Mouse (Mus musculus) forebrain, embryonic 12.5 days (tissue): ENCODE measurements at regions not wholly inside any gene's neighbourhood (a gene's known extent, or its start where the extent isn't known, plus 50 kb on each side); places are given as distances from the start of the nearest gene placed in this dataset.
"Not testable (repeated sequence)": the region's sequence is repeated elsewhere in the genome, so short reads cannot be mapped to it uniquely, and the experiment has no call there.

Source experiments
- ATAC-seq: fragments of 200-750 bp; cut with Nextera tagmentation; 2 replicates; pipeline ENCODE4 v1.8.0; 2017; ENCODE audit warnings: moderate TSS enrichment; ENCODE audit not compliant: low FRiP score
- H3K27ac ChIP-seq: fragments of 300-500 bp; sonication (generic); 2 replicates; pipeline ENCODE4 v1.5.1; 2016; ENCODE audit warnings: mild to moderate bottlenecking
- H3K27me3 ChIP-seq: fragments of 300-500 bp; sonication (generic); 2 replicates; pipeline ENCODE4 v1.6.1; 2016; ENCODE audit warnings: mild to moderate bottlenecking
- H3K36me3 ChIP-seq: fragments of 300-500 bp; sonication (generic); replicated peaks from 2 replicates; pipeline ENCODE4 v1.6.1; 2016; ENCODE audit warnings: mild to moderate bottlenecking
- H3K4me1 ChIP-seq: fragments of 300-500 bp; sonication (generic); 2 replicates; pipeline ENCODE4 v1.6.1; 2016
- H3K4me2 ChIP-seq: fragments of 300-500 bp; sonication (generic); 2 replicates; pipeline ENCODE4 v1.6.1; 2016; ENCODE audit warnings: mild to moderate bottlenecking, moderate library complexity
- H3K4me3 ChIP-seq: fragments of 300-500 bp; sonication (generic); replicated peaks from 2 replicates; pipeline ENCODE4 v1.5.1; 2016; ENCODE audit warnings: mild to moderate bottlenecking
- H3K9ac ChIP-seq: fragments of 300-500 bp; sonication (generic); 2 replicates; pipeline ENCODE4 v1.6.1; 2016; ENCODE audit warnings: mild to moderate bottlenecking
- H3K9me3 ChIP-seq: fragments of 300-500 bp; sonication (generic); 2 replicates; pipeline ENCODE4 v1.6.1; 2016
- WGBS: fragments of 180-500 bp; shearing (Covaris S2); methylation state at CpG from one replicate; pipeline ENCODE4 v1.1.7; 2016; 5-methylcytosine and 5-hydroxymethylcytosine counted together

DNA sequence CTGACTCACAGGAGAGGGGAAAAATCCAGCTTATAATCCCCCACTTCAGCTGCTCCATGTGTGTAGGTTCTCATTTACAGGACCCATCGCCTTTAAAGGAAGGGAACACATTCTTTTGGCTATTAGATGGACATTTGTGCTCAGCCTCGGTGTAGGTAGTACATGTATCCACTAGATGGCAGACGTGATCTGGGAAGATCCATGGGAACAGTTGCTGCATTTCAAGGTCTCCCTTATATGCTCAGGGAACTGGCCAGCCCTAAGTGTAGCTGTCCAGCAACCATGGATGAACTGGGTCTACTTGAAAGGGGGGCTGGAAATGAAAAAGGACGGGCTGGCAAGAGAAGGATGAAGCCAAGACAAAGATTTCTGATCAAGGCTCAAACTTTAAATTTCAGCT is 124.0 kb downstream of the Akain1 start:
- Histone ChIP-seq H3K27ac (no peak overlapping the region), H3K4me3 (no peak overlapping the region), H3K9ac (no peak overlapping the region), H3K36me3 (no peaks in the 10 kb centered on the region), H3K4me2 (no peak overlapping the region), H3K9me3 (no peaks in the 10 kb centered on the region), H3K4me1 (no peaks in the 10 kb centered on the region), H3K27me3 (no peaks in the 10 kb centered on the region)
- ATAC-seq: peak; percentile 89
- 13% methylated on average over 4 of the region's 4 CpGs for WGBS

DNA sequence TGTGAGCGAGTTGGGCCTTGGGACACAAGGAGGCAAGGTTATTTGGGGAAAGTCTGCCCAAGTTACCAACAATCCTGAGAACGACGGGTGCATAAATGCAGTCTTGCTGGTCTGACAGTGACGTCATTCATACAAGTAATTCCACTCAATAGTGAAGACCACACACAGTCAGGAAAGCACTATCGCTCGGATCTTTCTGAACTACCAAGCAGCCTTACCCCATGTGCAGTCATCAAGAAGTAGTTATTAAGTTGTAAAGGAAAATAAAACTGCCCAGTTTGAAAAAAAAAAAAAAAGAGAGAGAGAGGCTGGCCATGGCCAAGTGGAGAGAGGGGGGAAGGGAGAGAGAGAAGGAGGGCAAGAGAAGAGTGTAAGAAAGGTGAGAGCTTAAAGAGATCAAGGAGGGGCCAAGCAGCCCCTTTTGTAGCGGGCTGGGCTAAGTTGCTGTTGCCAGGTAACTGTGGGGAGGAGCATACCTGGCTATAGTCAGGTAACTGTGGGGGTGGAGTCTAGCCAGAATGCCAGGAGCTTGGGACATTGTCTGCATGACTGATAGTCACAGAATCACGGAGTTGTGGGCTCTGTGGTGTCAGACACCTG is 132.0 kb downstream of the Akain1 start:
- H3K9ac ChIP-seq, H3K4me1 ChIP-seq, H3K27me3 ChIP-seq, H3K9me3 ChIP-seq, H3K4me3 ChIP-seq, ATAC-seq, H3K4me2 ChIP-seq, H3K27ac ChIP-seq, H3K36me3 ChIP-seq: not testable (repeated sequence)
- 56% methylated on average over 8 of the region's 8 CpGs for WGBS

DNA sequence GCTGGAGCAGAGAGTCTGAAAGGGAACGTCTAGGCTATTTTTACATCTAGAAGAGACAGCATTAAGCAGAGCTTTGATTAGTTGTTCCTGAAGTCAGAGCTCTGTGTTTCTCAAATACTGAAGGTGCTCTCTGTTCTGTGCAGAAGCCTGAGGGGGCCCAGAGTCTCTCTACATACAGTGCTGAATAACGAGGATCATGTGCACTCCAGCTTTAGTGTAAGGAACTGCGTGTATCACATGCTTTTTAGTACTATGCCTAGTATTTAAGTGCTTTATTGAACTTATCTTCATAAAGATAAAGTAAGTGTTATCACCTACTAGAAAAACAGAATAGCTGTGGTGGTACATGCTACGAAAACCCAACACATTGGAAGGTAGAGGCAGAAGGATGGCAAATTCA is 151.4 kb downstream of the Akain1 start:
- Histone ChIP-seq H3K9ac (no peak overlapping the region), H3K9me3 (no peaks in the 10 kb centered on the region), H3K36me3 (no peaks in the 10 kb centered on the region), H3K4me3 (no peak overlapping the region), H3K4me2 (no peak overlapping the region), H3K27ac (no peak overlapping the region), H3K27me3 (no peaks in the 10 kb centered on the region), H3K4me1 (no peaks in the 10 kb centered on the region)
- ATAC-seq: no peak
- 71% methylated on average over 4 of the region's 4 CpGs for WGBS

DNA sequence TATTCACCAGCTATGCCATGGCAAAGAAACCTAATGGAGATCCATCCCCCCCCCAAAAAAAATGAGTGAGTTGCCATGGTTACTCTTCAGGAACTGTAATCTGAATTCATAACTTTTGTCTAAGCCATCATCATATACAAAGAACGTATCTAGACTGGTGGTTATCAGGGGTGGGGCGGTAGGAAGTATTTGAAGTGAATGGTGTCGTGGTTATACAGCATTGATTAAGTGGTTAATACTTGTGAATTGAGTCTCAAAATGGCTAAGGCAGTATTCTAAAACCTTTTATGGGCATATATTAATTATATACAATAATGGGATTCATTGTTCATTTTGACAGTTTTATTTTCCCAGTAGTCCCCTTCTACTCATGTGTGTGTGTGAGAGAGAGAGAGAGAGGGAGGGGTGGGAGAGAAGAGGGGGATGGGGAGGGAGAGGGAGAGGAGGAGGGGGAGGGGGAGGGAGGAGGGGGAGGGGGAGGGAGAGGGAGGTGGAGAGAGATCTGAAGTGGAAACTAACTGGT is 158.7 kb downstream of the Akain1 start:
- Histone ChIP-seq H3K27me3 (no peaks in the 10 kb centered on the region), H3K4me2 (no peak overlapping the region), H3K9ac (no peak overlapping the region), H3K9me3 (no peaks in the 10 kb centered on the region), H3K36me3 (no peaks in the 10 kb centered on the region), H3K27ac (no peak overlapping the region), H3K4me3 (no peak overlapping the region), H3K4me1 (no peaks in the 10 kb centered on the region)
- WGBS: 79% methylated on average over 3 of the region's 3 CpGs
- ATAC-seq: no peak

DNA sequence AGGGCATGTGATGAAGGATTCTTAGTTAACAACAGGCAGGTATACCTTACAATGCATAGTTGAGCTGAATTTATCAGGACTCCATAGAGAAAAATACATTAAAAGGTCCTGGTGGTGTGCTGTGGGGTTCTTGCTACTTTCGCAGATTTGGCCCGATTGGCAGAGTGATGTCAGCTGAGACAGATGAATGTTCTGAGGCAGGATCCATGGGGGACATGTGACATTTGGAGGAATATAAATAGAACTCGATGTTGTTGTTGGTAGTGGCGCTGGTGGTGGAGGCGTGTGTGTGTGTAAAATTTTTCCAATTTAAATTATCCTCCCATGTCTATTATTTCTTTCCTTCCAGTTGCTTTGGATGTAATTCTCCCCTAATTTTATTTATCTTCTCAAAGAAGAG is 159.3 kb downstream of the Akain1 start:
- Histone ChIP-seq H3K9me3 (no peaks in the 10 kb centered on the region), H3K4me2 (no peak overlapping the region), H3K27ac (no peak overlapping the region), H3K4me3 (no peak overlapping the region), H3K4me1 (no peaks in the 10 kb centered on the region), H3K27me3 (no peaks in the 10 kb centered on the region), H3K9ac (no peak overlapping the region), H3K36me3 (no peaks in the 10 kb centered on the region)
- WGBS: 94% methylated on average over 5 of the region's 5 CpGs
- ATAC-seq: no peak

DNA sequence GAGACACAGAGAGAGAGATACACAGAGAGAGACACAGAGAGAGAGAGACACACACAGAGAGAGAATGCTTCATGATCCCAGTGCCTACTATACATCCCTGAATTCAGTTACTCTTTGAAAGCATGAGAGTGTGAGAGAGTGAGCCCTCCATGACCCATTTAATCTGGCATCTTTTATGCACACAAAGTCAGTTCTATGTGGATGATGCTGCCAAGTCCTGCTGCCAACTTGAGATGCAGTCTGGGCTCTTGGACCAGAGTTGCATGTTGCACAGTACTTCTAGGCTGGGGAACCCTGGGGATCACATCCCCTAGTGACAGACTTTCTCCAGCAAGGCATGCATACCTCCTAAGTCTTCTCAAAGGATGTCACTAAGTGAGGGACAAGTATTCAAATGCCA is 164.5 kb downstream of the Akain1 start:
- no peak overlapping the region for H3K4me3 ChIP-seq
- no peaks in the 10 kb centered on the region for H3K9me3 ChIP-seq
- H3K36me3 ChIP-seq: no peaks in the 10 kb centered on the region
- no peak overlapping the region for H3K27ac ChIP-seq
- H3K9ac ChIP-seq: no peak overlapping the region
- ATAC-seq: no peak
- no peak overlapping the region for H3K4me2 ChIP-seq
- no peaks in the 10 kb centered on the region for H3K4me1 ChIP-seq
- no peaks in the 10 kb centered on the region for H3K27me3 ChIP-seq

DNA sequence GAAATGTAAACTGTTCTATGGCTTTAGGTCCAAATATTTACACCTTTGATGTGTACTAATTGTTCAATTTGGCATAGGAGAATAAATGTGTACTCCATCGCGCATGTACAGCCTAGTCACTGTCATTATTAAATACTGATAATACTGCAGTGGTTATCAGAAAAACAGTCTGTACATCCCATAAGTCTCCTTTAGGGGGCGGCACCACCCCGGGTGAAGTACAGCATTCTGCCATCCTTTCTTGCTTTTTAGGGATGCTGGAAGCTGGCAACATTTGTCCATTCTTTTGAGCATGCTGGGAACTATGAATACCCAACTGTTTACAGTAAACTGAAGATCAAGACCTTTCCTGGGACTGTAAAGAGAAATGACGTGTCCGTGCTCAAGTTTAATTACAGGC is 165.6 kb downstream of the Akain1 start:
- H3K27ac ChIP-seq: no peak overlapping the region
- no peaks in the 10 kb centered on the region for H3K36me3 ChIP-seq
- no peaks in the 10 kb centered on the region for H3K4me1 ChIP-seq
- no peak for ATAC-seq
- no peaks in the 10 kb centered on the region for H3K9me3 ChIP-seq
- no peak overlapping the region for H3K4me3 ChIP-seq
- no peak overlapping the region for H3K9ac ChIP-seq
- H3K27me3 ChIP-seq: no peaks in the 10 kb centered on the region
- WGBS: 66% methylated on average over 6 of the region's 6 CpGs
- no peak overlapping the region for H3K4me2 ChIP-seq

DNA sequence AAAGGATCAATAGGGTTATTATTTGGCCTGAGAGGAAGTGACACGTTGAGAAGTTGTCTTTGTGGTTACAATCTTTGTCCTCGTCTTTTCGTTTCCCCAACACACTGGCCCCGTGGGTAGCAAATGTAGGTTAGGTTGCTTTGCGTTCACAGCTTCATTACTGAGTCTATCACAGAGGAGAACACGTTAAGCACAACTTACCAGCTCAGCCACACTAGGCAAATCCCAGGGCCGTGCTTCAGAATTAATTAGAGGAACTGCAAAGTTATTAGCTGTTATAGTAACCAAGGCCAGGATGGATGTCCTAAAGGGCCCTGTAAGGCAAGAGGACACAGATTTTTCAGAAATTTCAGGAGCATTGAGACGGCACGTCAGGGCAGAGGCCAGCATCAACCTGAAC is 166.3 kb downstream of the Akain1 start:
- H3K9ac ChIP-seq: no peak overlapping the region
- WGBS: 79% methylated on average over 9 of the region's 9 CpGs
- H3K36me3 ChIP-seq: no peaks in the 10 kb centered on the region
- no peak overlapping the region for H3K4me2 ChIP-seq
- H3K4me3 ChIP-seq: no peak overlapping the region
- H3K9me3 ChIP-seq: no peaks in the 10 kb centered on the region
- no peak for ATAC-seq
- no peak overlapping the region for H3K27ac ChIP-seq
- no peaks in the 10 kb centered on the region for H3K4me1 ChIP-seq
- no peaks in the 10 kb centered on the region for H3K27me3 ChIP-seq

DNA sequence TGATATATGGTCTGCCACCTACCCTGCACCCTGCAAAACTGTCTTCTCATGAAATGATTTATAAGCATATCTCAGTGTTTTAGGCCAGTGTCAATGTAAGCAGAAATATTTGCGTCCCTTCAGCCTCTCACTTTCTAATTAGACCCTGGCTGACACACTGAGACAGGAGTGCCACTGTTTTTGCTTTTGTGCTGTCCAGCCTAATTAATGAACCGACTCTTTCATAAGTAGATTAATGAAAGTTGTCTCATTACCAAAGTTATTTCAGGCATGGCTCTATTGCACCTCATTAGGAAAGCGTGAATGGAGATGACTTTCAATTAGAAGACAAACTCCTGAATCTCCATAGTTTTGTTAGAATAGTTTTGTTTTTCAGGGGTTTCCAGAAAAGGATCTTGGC is 192.3 kb downstream of the Akain1 start:
- WGBS: 46% methylated on average over 3 of the region's 3 CpGs
- ATAC-seq: peak; percentile 58; the same call in 1 of the 2 replicates

DNA sequence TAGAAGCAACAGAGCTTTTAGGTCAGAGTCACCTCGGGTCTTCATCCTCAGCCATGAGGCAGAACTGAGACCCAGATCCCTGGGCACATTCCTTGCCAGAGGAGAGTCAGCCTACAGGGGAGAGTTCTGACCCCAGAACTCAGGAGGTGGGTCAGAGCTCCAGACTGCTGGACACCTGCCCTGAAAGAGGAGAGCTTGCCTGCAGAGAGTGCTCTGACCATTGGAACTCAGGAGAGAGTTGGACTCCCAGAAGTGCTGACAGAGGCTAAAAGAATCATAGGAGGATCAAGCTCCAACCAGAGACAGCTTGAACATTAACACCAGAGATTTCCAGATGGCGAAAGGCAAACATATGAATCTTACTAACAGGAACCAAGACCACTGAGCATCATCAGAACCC is 211.4 kb downstream of the Akain1 start:
- not testable (repeated sequence) for H3K4me2 ChIP-seq, H3K4me1 ChIP-seq, H3K9me3 ChIP-seq, ATAC-seq, H3K27ac ChIP-seq, H3K9ac ChIP-seq, H3K4me3 ChIP-seq, H3K36me3 ChIP-seq, H3K27me3 ChIP-seq
- 90% methylated on average over 2 of the region's 2 CpGs for WGBS

More for the DNA sequence above, 192.3 kb downstream of the Akain1 start:
- Histone ChIP-seq H3K4me1 (no peaks in the 10 kb centered on the region), H3K27me3 (peaks cover 17% of the 10 kb centered on the region; the same call in 1 of the 2 replicates), H3K4me3 (no peak overlapping the region), H3K36me3 (no peaks in the 10 kb centered on the region), H3K27ac (no peak overlapping the region), H3K9me3 (no peaks in the 10 kb centered on the region), H3K9ac (no peak overlapping the region), H3K4me2 (no peak overlapping the region)

DNA sequence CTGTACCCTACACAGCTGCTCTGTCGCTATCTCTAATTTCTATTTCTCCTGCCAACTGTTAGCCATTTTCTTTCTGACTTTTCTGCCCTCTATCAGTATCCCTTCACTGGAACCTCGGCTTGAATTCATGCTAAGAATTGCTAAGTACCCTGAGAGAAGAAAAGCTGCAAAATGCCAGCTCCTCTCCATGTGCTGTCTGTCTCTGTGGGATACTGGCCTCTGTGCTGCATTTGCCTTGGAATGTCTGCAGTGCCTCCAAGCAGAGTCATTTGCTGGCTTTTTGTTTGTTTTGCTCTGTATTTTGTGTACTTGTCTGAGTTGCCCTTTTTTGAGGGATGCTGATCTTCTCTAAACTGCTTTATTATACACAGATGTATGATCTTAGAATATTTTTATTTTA is 215.5 kb downstream of the Akain1 start:
- Histone ChIP-seq H3K9me3 (peaks cover 4% of the 10 kb centered on the region; the same call in 1 of the 2 replicates), H3K27ac (no peak overlapping the region), H3K27me3 (no peaks in the 10 kb centered on the region), H3K4me2 (no peak overlapping the region), H3K4me1 (no peaks in the 10 kb centered on the region), H3K9ac (no peak overlapping the region), H3K36me3 (no peaks in the 10 kb centered on the region), H3K4me3 (no peak overlapping the region)
- WGBS: 49% methylated on average over 2 of the region's 2 CpGs
- no peak for ATAC-seq

DNA sequence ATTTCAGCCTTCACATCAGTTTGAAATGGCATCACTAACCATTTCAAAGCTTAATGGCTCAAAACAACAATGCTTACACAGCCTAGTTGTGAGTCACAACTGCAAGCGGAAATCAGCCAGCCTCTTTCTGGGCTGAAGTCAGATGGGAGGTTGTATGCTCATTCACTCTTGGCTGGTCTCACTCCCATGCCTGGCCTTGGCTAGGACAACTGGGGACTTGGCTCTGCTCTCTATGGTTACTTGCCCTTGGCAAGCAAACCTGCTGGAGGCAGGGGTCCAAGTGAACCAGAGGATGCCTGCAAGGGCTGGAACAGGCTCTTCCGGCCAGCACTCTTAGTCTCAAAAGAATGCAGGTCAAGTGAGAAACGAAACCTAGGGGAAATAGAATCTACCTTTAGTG is 233.4 kb downstream of the Akain1 start:
- Histone ChIP-seq H3K9ac (no peak overlapping the region), H3K27ac (no peak overlapping the region), H3K27me3 (no peaks in the 10 kb centered on the region), H3K4me1 (no peaks in the 10 kb centered on the region), H3K9me3 (no peaks in the 10 kb centered on the region), H3K4me3 (no peak overlapping the region), H3K36me3 (no peaks in the 10 kb centered on the region), H3K4me2 (no peak overlapping the region)
- ATAC-seq: no peak
- whole genome bisulfite sequencing: 93% methylated on average over 3 of the region's 3 CpGs

DNA sequence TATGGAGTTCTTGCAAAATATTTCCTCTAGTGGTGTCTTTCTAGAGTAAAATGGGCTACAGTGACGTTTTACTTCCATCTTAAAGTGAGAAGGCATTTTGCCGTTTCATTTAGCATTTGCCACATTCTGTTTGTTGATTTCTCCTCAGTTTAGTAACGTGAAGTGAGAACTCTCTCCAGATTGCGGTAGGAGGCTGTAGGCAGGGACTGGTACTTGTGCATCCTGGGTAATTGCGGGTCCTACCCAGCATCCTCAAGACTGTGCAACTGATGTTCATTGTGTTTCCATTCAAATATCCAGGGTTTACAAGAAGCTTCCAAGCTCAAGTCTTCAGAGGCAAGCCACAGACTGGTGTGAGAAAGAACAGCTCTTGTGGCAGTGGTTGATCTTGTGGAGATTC is 244.0 kb downstream of the Akain1 start:
- H3K36me3 ChIP-seq: no peaks in the 10 kb centered on the region
- H3K4me3 ChIP-seq: no peak overlapping the region
- 85% methylated on average over 5 of the region's 5 CpGs for WGBS
- peaks cover 10% of the 10 kb centered on the region for H3K4me1 ChIP-seq
- H3K9me3 ChIP-seq: no peaks in the 10 kb centered on the region
- no peak overlapping the region for H3K4me2 ChIP-seq
- H3K27me3 ChIP-seq: no peaks in the 10 kb centered on the region
- no peak for ATAC-seq
- no peak overlapping the region for H3K9ac ChIP-seq
- H3K27ac ChIP-seq: no peak overlapping the region
